14 mouse cellular contexts compared by ENCODE assay signal in genomic region chr4:150894718-150895501, GRCm38 (mm10). TPM values are rescaled to one million over a fixed set of nuclear protein-coding genes. Genes with fewer than 3 reads are reported as not detected.
A peak's percentile ranks its signal among the peaks of the same experiment; 100 is the strongest.
DNase-seq lines count a peak whose midpoint lies in the region; ATAC-seq and TF ChIP-seq lines count a peak whose summit lies in the region.
"Had no signal": no experiment of that assay in that cellular context is flagged by ENCODE, and none has a peak within 500 bp of the region (broad histone marks: within the 10 kb centered on the region; RNA-seq: fewer than 3 reads in every experiment).

No protein-coding gene starts in this region.

- H3K4me3 ChIP-seq in heart, embryonic 10.5 days, result no peak overlapping the region
- no peak overlapping the region for H3K4me3 ChIP-seq in heart, embryonic 11.5 days (ENCODE audit: low read depth, low read length)
- H3K4me3 ChIP-seq in thymus, adult 2 months (ENCODE audit: control insufficient read depth, insufficient read depth, low read length), result no peak overlapping the region
- H3K4me3 ChIP-seq in intestine, postnatal 0 days (ENCODE audit: low read depth, low read length), result no peak overlapping the region
- no peak overlapping the region for H3K4me3 ChIP-seq in liver, postnatal 0 days (ENCODE audit: low read depth, low read length)

- no peak overlapping the region; the same call in 1 of the 2 replicates for H3K9ac ChIP-seq in heart, embryonic 11.5 days (ENCODE audit: low read depth, low read length)
- no peak overlapping the region for H3K9ac ChIP-seq in intestine, postnatal 0 days (ENCODE audit: low read depth, low read length)
- no peak overlapping the region; the same call in 1 of the 2 replicates for H3K9ac ChIP-seq in liver, postnatal 0 days (replicated peaks)

- TF ChIP-seq EP300 in liver, postnatal 0 days (IDR thresholded peaks at IDR 0.05; ENCODE audit: low read depth), result no peak

- no peak for DNase-seq in heart, embryonic 10.5 days (ENCODE audit: low spot score)
- DNase-seq in thymus, adult 2 months, result no peak
- no peak for DNase-seq in thymus, postnatal 0 days (ENCODE audit: low spot score)
- DNase-seq in liver, postnatal 0 days, result no peak
- DNase-seq in layer of hippocampus, adult 9-10 months (ENCODE audit: low spot score), result no peak
- no peak for DNase-seq in right cerebral cortex, adult 2 months (ENCODE audit: low spot score in 2 of 2)
- DNase-seq: adrenal gland, postnatal 36 days; cerebellum, adult 9-11 months; embryo, embryonic 11 days; heart, postnatal 10 days; right cerebral cortex, postnatal 25 days had no signal

- WGBS in heart, embryonic 10.5 days, result 60% methylated on average over 8 of the region's 8 CpGs
- 56% methylated on average over 8 of the region's 8 CpGs for WGBS in heart, embryonic 11.5 days (ENCODE audit: insufficient replicate concordance)
- WGBS in thymus, adult 2 months, result 60% methylated on average over 8 of the region's 8 CpGs
- 49% methylated on average over 8 of the region's 8 CpGs for WGBS in intestine, postnatal 0 days
- 55% methylated on average over 8 of the region's 8 CpGs for WGBS in liver, postnatal 0 days (ENCODE audit: insufficient replicate concordance)

- H3K4me1 ChIP-seq in heart, embryonic 10.5 days, result peaks cover 24% of the 10 kb centered on the region
- no peaks in the 10 kb centered on the region for H3K4me1 ChIP-seq in heart, embryonic 11.5 days (ENCODE audit: control insufficient read depth, insufficient read depth, low read length)
- peaks cover 48% of the 10 kb centered on the region for H3K4me1 ChIP-seq in thymus, adult 2 months (replicated peaks; ENCODE audit: control insufficient read depth, insufficient read depth, low read length)
- no peaks in the 10 kb centered on the region for H3K4me1 ChIP-seq in intestine, postnatal 0 days (replicated peaks; ENCODE audit: control insufficient read depth, insufficient read depth, low read length)
- peaks cover 5% of the 10 kb centered on the region for H3K4me1 ChIP-seq in liver, postnatal 0 days (ENCODE audit: insufficient read depth)

- no peak for TF ChIP-seq CTCF in thymus, adult 2 months (IDR thresholded peaks at IDR 0.05; ENCODE audit: borderline replicate concordance, control insufficient read depth, extremely low read depth, insufficient read depth, low read length, poor library complexity)
- no peak for TF ChIP-seq CTCF in intestine, postnatal 0 days (IDR thresholded peaks at IDR 0.05; ENCODE audit: low read depth)
- no peak for TF ChIP-seq CTCF in liver, postnatal 0 days (IDR thresholded peaks at IDR 0.05; ENCODE audit: low read depth)

- 0 out of 2 replicates have a peak overlapping the region, but pooled peaks have one; percentile 2 for H3K27ac ChIP-seq in heart, embryonic 10.5 days
- no peak overlapping the region for H3K27ac ChIP-seq in heart, embryonic 11.5 days (ENCODE audit: low read depth, low read length)
- H3K27ac ChIP-seq in thymus, adult 2 months (ENCODE audit: control insufficient read depth, insufficient read depth, low read length), result peak overlapping the region; percentile 98
- H3K27ac ChIP-seq in intestine, postnatal 0 days (ENCODE audit: low read depth, low read length), result no peak overlapping the region
- H3K27ac ChIP-seq in liver, postnatal 0 days (ENCODE audit: low read depth), result no peak overlapping the region

- H3K27me3 ChIP-seq in heart, embryonic 10.5 days (ENCODE audit: insufficient read depth, poor library complexity, severe bottlenecking), result no peaks in the 10 kb centered on the region
- H3K27me3 ChIP-seq in heart, embryonic 11.5 days (ENCODE audit: control insufficient read depth, insufficient read depth, low read length), result 0 out of 2 replicates have a peak, but pooled peaks cover 2% of the 10 kb centered on the region
- no peaks in the 10 kb centered on the region for H3K27me3 ChIP-seq in thymus, adult 2 months (ENCODE audit: control insufficient read depth, insufficient read depth, low read length)
- no peaks in the 10 kb centered on the region for H3K27me3 ChIP-seq in intestine, postnatal 0 days (replicated peaks; ENCODE audit: control insufficient read depth, insufficient read depth, low read length)
- H3K27me3 ChIP-seq in liver, postnatal 0 days (ENCODE audit: insufficient read depth, low read length), result no peaks in the 10 kb centered on the region

- TF ChIP-seq POLR2A in thymus, adult 2 months (IDR thresholded peaks at IDR 0.05; ENCODE audit: control insufficient read depth, extremely low read depth, insufficient read depth, low read length, poor library complexity), result no peak

- no peaks in the 10 kb centered on the region for H3K9me3 ChIP-seq in heart, embryonic 10.5 days
- no peaks in the 10 kb centered on the region for H3K9me3 ChIP-seq in heart, embryonic 11.5 days (replicated peaks; ENCODE audit: control insufficient read depth, low read length)
- no peaks in the 10 kb centered on the region for H3K9me3 ChIP-seq in intestine, postnatal 0 days (ENCODE audit: control insufficient read depth)
- no peaks in the 10 kb centered on the region for H3K9me3 ChIP-seq in liver, postnatal 0 days (ENCODE audit: low read length)

- H3K36me3 ChIP-seq in heart, embryonic 10.5 days, result peaks cover 38% of the 10 kb centered on the region
- H3K36me3 ChIP-seq in heart, embryonic 11.5 days (ENCODE audit: control insufficient read depth, insufficient read depth, low read length), result peaks cover 16% of the 10 kb centered on the region
- no peaks in the 10 kb centered on the region for H3K36me3 ChIP-seq in thymus, adult 2 months (ENCODE audit: control insufficient read depth, insufficient read depth, low read length)
- peaks cover 36% of the 10 kb centered on the region for H3K36me3 ChIP-seq in intestine, postnatal 0 days (ENCODE audit: control insufficient read depth, insufficient read depth)
- peaks cover 24% of the 10 kb centered on the region for H3K36me3 ChIP-seq in liver, postnatal 0 days (replicated peaks; ENCODE audit: insufficient read depth, low read length)

- no peak overlapping the region for H3K4me2 ChIP-seq in heart, embryonic 11.5 days
- no peak overlapping the region for H3K4me2 ChIP-seq in intestine, postnatal 0 days (replicated peaks; ENCODE audit: low read depth)
- no peak overlapping the region for H3K4me2 ChIP-seq in liver, postnatal 0 days (ENCODE audit: low read depth, low read length)

- ATAC-seq in heart, embryonic 11.5 days (replicated peaks; ENCODE audit: insufficient number of reproducible peaks, low FRiP score, low TSS enrichment), result no peak; the same call in 1 of the 2 replicates
- ATAC-seq in intestine, postnatal 0 days, result peak; percentile 29; the same call in 1 of the 2 replicates
- ATAC-seq in liver, postnatal 0 days, result peak; percentile 7; the same call in 1 of the 2 replicates
- ATAC-seq: hindbrain, embryonic 16.5 days had no signal

RNA-seq across cellular contexts. Expression of gene Park7, which starts 19.3 kb away (rescaled TPM):
- 403 and 488 TPM in 2 replicates for polyA plus RNA-seq in heart, embryonic 10.5 days (2016; fragmentation: Nextera tagmentation; extraction: Ambion mirVana)
- 360 and 371 TPM in 2 replicates for polyA plus RNA-seq in heart, embryonic 11.5 days (2014; fragmentation: Nextera tagmentation; extraction: Ambion mirVana)
- polyA plus RNA-seq in thymus, adult 2 months (2012; rRNA removed), result 128 and 138 TPM in 2 replicates
- polyA plus RNA-seq in thymus, postnatal 0 days (2015; fragmentation: Nextera tagmentation; extraction: Ambion mirVana), result 509 and 526 TPM in 2 replicates
- polyA plus RNA-seq in intestine, postnatal 0 days (2015; fragmentation: Nextera tagmentation; extraction: Ambion mirVana), result 223 and 231 TPM in 2 replicates
- polyA plus RNA-seq in liver, postnatal 0 days (2015; fragmentation: Nextera tagmentation; extraction: Ambion mirVana), result 227 and 228 TPM in 2 replicates

RNA-seq across cellular contexts. Expression of gene Tnfrsf9, which starts 19.5 kb away (rescaled TPM):
- 0.16 and 0.51 TPM in 2 replicates for polyA plus RNA-seq in heart, embryonic 10.5 days (2016; fragmentation: Nextera tagmentation; extraction: Ambion mirVana)
- polyA plus RNA-seq in heart, embryonic 11.5 days (2014; fragmentation: Nextera tagmentation; extraction: Ambion mirVana), result 0.11 and 0.29 TPM in 2 replicates
- 13.4 and 13.5 TPM in 2 replicates for polyA plus RNA-seq in thymus, adult 2 months (2012; rRNA removed)
- polyA plus RNA-seq in thymus, postnatal 0 days (2015; fragmentation: Nextera tagmentation; extraction: Ambion mirVana), result 8.5 and 9.6 TPM in 2 replicates
- polyA plus RNA-seq in intestine, postnatal 0 days (2015; fragmentation: Nextera tagmentation; extraction: Ambion mirVana), result 0.20 and 0.42 TPM in 2 replicates
- 0.33 and 0.36 TPM in 2 replicates for polyA plus RNA-seq in liver, postnatal 0 days (2015; fragmentation: Nextera tagmentation; extraction: Ambion mirVana)

RNA-seq across cellular contexts. Expression of gene Errfi1, which starts 41.2 kb away (rescaled TPM):
- polyA plus RNA-seq in heart, embryonic 10.5 days (2016; fragmentation: Nextera tagmentation; extraction: Ambion mirVana), result 15.3 and 25.7 TPM in 2 replicates
- 17.0 and 20.7 TPM in 2 replicates for polyA plus RNA-seq in heart, embryonic 11.5 days (2014; fragmentation: Nextera tagmentation; extraction: Ambion mirVana)
- 12.4 and 17.2 TPM in 2 replicates for polyA plus RNA-seq in thymus, adult 2 months (2012; rRNA removed)
- polyA plus RNA-seq in thymus, postnatal 0 days (2015; fragmentation: Nextera tagmentation; extraction: Ambion mirVana), result 15.7 and 16.7 TPM in 2 replicates
- 27.2 and 27.7 TPM in 2 replicates for polyA plus RNA-seq in intestine, postnatal 0 days (2015; fragmentation: Nextera tagmentation; extraction: Ambion mirVana)
- 141 and 148 TPM in 2 replicates for polyA plus RNA-seq in liver, postnatal 0 days (2015; fragmentation: Nextera tagmentation; extraction: Ambion mirVana)

Comparison
In these comparisons a context has a peak if more than half of its experiments do, and no peak if none do; other contexts are left out.
1. H3K27ac ChIP-seq: peak in heart, embryonic 10.5 days (single experiment) and thymus, adult 2 months (single experiment); none in heart, embryonic 11.5 days (single experiment), intestine, postnatal 0 days (single experiment) and liver, postnatal 0 days (single experiment).